Mouse (Mus musculus) liver, adult 2 months (tissue): ENCODE data around the gene Evl.

Source experiments
- CTCF ChIP-seq: fragments of 200-500 bp; IDR thresholded peaks from 2 replicates; pipeline ENCODE4 v1.5.1; 2011; ENCODE audit warnings: low read depth, low read length, control low read depth
- POLR2A ChIP-seq: fragments of 200-500 bp; IDR thresholded peaks from 2 replicates; pipeline ENCODE4 v1.6.1; 2011; ENCODE audit warnings: low read length, control low read depth; ENCODE audit not compliant: insufficient read depth; ENCODE audit errors: extremely low read depth

DNA sequence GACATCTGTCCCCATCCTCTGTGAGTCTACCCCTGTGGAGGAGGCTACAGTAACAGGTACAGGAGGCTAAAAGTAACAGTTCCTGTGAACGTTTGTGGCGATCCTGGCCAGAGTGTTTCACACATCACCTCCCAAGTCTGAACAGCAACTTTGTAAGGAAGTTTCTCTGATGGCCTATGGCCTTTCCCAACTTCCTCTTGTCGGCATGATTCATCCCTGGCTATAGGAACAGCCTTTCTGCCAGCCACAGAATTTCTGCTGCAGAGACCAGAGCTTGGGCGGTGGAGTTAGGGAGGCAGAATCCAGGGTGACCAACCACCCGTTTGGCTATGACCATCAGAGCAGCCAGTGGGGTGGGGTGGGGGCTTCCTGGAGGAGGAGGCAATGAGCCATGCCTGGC lies 145.5 kb downstream of the Evl start:
- TF ChIP-seq POLR2A = no peak
- TF ChIP-seq CTCF = no peak
